Mouse (Mus musculus) bone marrow, adult 2 months (tissue): Measurements from ENCODE around the gene Cd163l1. TPM values are rescaled to one million over a fixed set of nuclear protein-coding genes. Genes with fewer than 3 reads are reported as not detected.

Source experiments
- H3K27ac ChIP-seq: fragments of 200-500 bp; 2 replicates; pipeline ENCODE4 v1.5.1; 2012; ENCODE audit warnings: low read depth, mild to moderate bottlenecking, control low read depth, inconsistent platforms, low read length; ENCODE audit not compliant: control insufficient read depth, poor library complexity, insufficient read depth
- H3K4me1 ChIP-seq: fragments of 200-500 bp; 2 replicates; pipeline ENCODE4 v1.6.1; 2011; ENCODE audit warnings: low read length; ENCODE audit not compliant: control insufficient read depth, insufficient read depth
- H3K4me3 ChIP-seq: fragments of 200-500 bp; replicated peaks from 2 replicates; pipeline ENCODE3; 2011; ENCODE audit warnings: mild to moderate bottlenecking, low read depth, low read length, control low read depth; ENCODE audit not compliant: control insufficient read depth
- CTCF ChIP-seq: fragments of 200-500 bp; IDR thresholded peaks from 2 replicates; pipeline ENCODE4 v1.5.1; 2011; ENCODE audit warnings: low read length, control low read depth; ENCODE audit not compliant: control insufficient read depth, insufficient read depth
- POLR2A ChIP-seq: fragments of 200-500 bp; IDR thresholded peaks from 2 replicates; pipeline ENCODE4 v1.6.1; 2011; ENCODE audit warnings: low read depth, mild to moderate bottlenecking, control low read depth, low read length, borderline replicate concordance; ENCODE audit not compliant: control insufficient read depth
- WGBS: fragments of 180-500 bp; shearing (Covaris S2); methylation state at CpG from one replicate; pipeline ENCODE4 v1.1.7; 2018; 5-methylcytosine and 5-hydroxymethylcytosine counted together
- polyA plus RNA-seq: library from polyadenylated mRNA; stranded (reverse); fragments of >200 nt; gene quantifications from 2 replicates; pipeline ENCODE4 v1.2.4, GENCODE M21; 2011; ENCODE audit warnings: low replicate concordance; ENCODE audit not compliant: missing spikeins, insufficient read depth, insufficient read length

The Cd163l1 gene
- polyA plus RNA-seq: 0.31 and 0.82 TPM in 2 replicates

GRCm38 (mm10) chr7:140217967-140218366, at the start of gene Cd163l1:
TSS of gene Cd163l1 (plus strand) at chr7:140218267.
- H3K4me3 ChIP-seq: no peak within 1 kb of the TSS
- no peak for TF ChIP-seq CTCF
- no peak for TF ChIP-seq POLR2A
- WGBS: 79% methylated on average over 2 of the region's 2 CpGs
- no peaks in the 10 kb centered on the region for H3K4me1 ChIP-seq
- no peak within 1 kb of the TSS for H3K27ac ChIP-seq

GRCm38 (mm10) chr7:140169386-140169785, 48.7 kb upstream of the Cd163l1 start:
- TF ChIP-seq CTCF: no peak
- TF ChIP-seq POLR2A: no peak
- H3K4me1 ChIP-seq: no peaks in the 10 kb centered on the region
- WGBS: 71% methylated on average over 4 of the region's 4 CpGs
- no peak overlapping the region for H3K27ac ChIP-seq
- no peak overlapping the region for H3K4me3 ChIP-seq

GRCm38 (mm10) chr7:140170863-140171262, 47.2 kb upstream of the Cd163l1 start:
- Histone ChIP-seq H3K4me3 (no peak overlapping the region), H3K27ac (no peak overlapping the region), H3K4me1 (no peaks in the 10 kb centered on the region)
- TF ChIP-seq CTCF: no peak
- TF ChIP-seq POLR2A: no peak
- WGBS: 85% methylated on average over 3 of the region's 3 CpGs

GRCm38 (mm10) chr7:140172936-140173335, 45.1 kb upstream of the Cd163l1 start, which contains the start of gene Olfr523:
TSS of gene Olfr523 (plus strand) at chr7:140173217.
- TF ChIP-seq CTCF (no peak), POLR2A (no peak)

GRCm38 (mm10) chr7:140179176-140179575, 38.9 kb upstream of the Cd163l1 start:
- no peak overlapping the region for H3K4me3 ChIP-seq
- H3K27ac ChIP-seq: no peak overlapping the region
- no peak for TF ChIP-seq POLR2A
- no peak for TF ChIP-seq CTCF
- WGBS: 78% methylated on average over 2 of the region's 2 CpGs
- H3K4me1 ChIP-seq: no peaks in the 10 kb centered on the region

More at GRCm38 (mm10) chr7:140172936-140173335, 45.1 kb upstream of the Cd163l1 start, which contains the start of gene Olfr523:
- WGBS: 19% methylated on average over 1 of the region's 1 CpGs
- Histone ChIP-seq H3K27ac (no peak within 1 kb of the TSS), H3K4me3 (no peak within 1 kb of the TSS), H3K4me1 (no peaks in the 10 kb centered on the region)

GRCm38 (mm10) chr7:140180692-140181091, 37.4 kb upstream of the Cd163l1 start:
- Histone ChIP-seq H3K4me3 (no peak overlapping the region), H3K27ac (no peak overlapping the region), H3K4me1 (no peaks in the 10 kb centered on the region)
- WGBS: 42% methylated on average over 2 of the region's 2 CpGs
- TF ChIP-seq POLR2A (no peak), CTCF (no peak)

GRCm38 (mm10) chr7:140184206-140184605, 33.9 kb upstream of the Cd163l1 start:
- Histone ChIP-seq H3K4me1 (no peaks in the 10 kb centered on the region), H3K4me3 (no peak overlapping the region), H3K27ac (no peak overlapping the region)
- TF ChIP-seq CTCF (no peak), POLR2A (no peak)
- WGBS: 77% methylated on average over 4 of the region's 4 CpGs

GRCm38 (mm10) chr7:140186646-140187620, 31.1 kb upstream of the Cd163l1 start:
- no peaks in the 10 kb centered on the region for H3K4me1 ChIP-seq
- TF ChIP-seq POLR2A (no peak), CTCF (peak; percentile 35; the same call in 1 of the 2 replicates)
- H3K4me3 ChIP-seq: no peak overlapping the region
- 59% methylated on average over 18 of the region's 18 CpGs for WGBS
- no peak overlapping the region for H3K27ac ChIP-seq
